Mouse (Mus musculus) bone marrow macrophage, adult 2 months (primary cell): ENCODE results near the gene Cyth1.

Experiments used
- CTCF ChIP-seq: IDR thresholded peaks from 2 replicates; pipeline ENCODE4 v1.5.1; 2012; ENCODE audit warnings: low read depth, mild to moderate bottlenecking, low read length, moderate library complexity
- POLR2A ChIP-seq: IDR thresholded peaks from 2 replicates; pipeline ENCODE4 v1.6.1; 2012; ENCODE audit warnings: mild to moderate bottlenecking, low read depth, low read length, borderline replicate concordance

DNA sequence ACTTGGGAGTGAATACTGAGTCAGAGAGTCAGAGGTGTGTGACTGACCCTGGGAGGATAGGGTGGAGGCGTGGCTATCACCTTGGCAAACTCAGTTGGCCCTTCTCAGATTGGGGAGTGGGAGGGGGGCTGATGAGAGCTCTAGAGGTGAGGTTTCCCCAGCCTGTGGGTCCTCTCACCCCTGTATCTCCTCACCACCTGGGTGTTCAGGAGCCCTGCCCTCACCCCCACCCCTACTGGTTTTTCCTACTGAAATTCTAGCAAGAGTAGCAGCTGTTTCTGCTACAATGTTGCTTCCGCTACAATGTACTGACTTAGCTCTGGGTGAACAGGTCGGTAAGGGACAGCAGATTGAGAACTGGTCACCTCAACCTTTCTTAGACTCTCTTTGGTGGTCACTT, 164.1 kb downstream of the Cyth1 start:
- no peak for TF ChIP-seq POLR2A
- no peak for TF ChIP-seq CTCF
